Mouse (Mus musculus): ENCODE data around the gene Ddx51. TPM values are rescaled to one million over a fixed set of nuclear protein-coding genes. Genes with fewer than 3 reads are reported as not detected.
A peak's percentile ranks its signal among the peaks of the same experiment; 100 is the strongest.

The Ddx51 gene
- total RNA-seq (2015; ENCODE audit: low replicate concordance) (1.4 and 3.4 TPM in 2 replicates), total RNA-seq (2017; ENCODE audit: low replicate concordance) (2.8 TPM in 1 of 2 replicates, not detected in the other)

GRCm38 (mm10) chr5:110652719-110653648 is at the start of gene Ddx51, which contains the start of gene Noc4l:
Gene Ddx51, plus strand, starts transcription at chr5:110653451.
Gene Noc4l, minus strand, starts transcription at chr5:110653417.
- ATAC-seq (replicated peaks; ENCODE audit: low FRiP score, poor library complexity, severe bottlenecking) = peak; percentile 82

- no peak for ATAC-seq (replicated peaks; ENCODE audit: low FRiP score, poor library complexity, severe bottlenecking)
Measured at GRCm38 (mm10) chr5:110604311-110604710, 48.9 kb upstream of the Ddx51 start.

- no peak for ATAC-seq (replicated peaks; ENCODE audit: low FRiP score, poor library complexity, severe bottlenecking)
Measured at GRCm38 (mm10) chr5:110605531-110606221, 47.6 kb upstream of the Ddx51 start.

DNA sequence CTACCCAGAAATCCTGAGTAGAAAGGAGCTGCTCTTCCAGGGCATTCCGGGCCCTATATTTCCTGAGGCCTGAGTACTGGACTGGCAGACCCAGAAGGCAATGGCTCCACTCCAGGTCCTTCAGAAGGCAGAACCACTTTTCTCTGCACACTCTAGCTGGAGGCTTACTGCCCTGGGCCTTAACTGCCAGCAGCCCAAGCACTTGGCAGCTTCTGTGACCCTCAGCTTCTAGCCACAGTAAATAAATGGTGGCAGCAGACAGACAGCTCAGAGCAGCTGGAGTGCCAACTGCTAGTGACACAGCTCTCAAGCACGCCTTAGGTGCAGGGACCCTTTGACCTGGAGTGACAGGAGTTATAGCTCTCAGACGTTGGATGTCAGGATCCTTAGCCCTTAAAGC is 45.5 kb upstream of the Ddx51 start:
- no peak for ATAC-seq (replicated peaks; ENCODE audit: low FRiP score, poor library complexity, severe bottlenecking)

- no peak for ATAC-seq (replicated peaks; ENCODE audit: low FRiP score, poor library complexity, severe bottlenecking)
Measured at GRCm38 (mm10) chr5:110608336-110608735, 44.9 kb upstream of the Ddx51 start.

DNA sequence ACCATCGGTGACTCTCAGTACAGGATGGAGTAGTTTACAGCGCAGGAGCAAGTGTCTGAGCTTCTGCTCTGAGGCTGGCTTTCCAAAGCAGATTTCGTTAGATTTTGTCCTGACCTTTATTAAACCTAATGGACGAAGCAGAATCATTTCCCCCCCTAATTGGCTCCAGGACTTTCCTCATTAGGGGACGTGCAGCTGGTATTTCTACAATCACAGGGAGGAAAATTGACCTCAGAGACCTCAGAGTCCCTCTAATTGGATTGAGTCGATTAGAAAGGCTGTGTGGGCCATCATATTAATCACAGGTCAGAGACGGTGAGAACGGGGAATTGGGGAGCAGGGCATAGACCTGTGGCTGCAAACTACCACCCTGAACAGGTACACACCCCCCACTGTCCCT is 44.3 kb upstream of the Ddx51 start:
- ATAC-seq (replicated peaks; ENCODE audit: low FRiP score, poor library complexity, severe bottlenecking) = no peak

- no peak for ATAC-seq (replicated peaks; ENCODE audit: low FRiP score, poor library complexity, severe bottlenecking)
Measured at GRCm38 (mm10) chr5:110609425-110609824, 43.8 kb upstream of the Ddx51 start.

GRCm38 (mm10) chr5:110609868-110610267 is 43.4 kb upstream of the Ddx51 start:
- 0 out of 2 replicates have a peak, but pooled peaks have one; percentile 25 for ATAC-seq (replicated peaks; ENCODE audit: low FRiP score, poor library complexity, severe bottlenecking)

GRCm38 (mm10) chr5:110610484-110610883 is 42.8 kb upstream of the Ddx51 start:
- no peak for ATAC-seq (replicated peaks; ENCODE audit: low FRiP score, poor library complexity, severe bottlenecking)

DNA sequence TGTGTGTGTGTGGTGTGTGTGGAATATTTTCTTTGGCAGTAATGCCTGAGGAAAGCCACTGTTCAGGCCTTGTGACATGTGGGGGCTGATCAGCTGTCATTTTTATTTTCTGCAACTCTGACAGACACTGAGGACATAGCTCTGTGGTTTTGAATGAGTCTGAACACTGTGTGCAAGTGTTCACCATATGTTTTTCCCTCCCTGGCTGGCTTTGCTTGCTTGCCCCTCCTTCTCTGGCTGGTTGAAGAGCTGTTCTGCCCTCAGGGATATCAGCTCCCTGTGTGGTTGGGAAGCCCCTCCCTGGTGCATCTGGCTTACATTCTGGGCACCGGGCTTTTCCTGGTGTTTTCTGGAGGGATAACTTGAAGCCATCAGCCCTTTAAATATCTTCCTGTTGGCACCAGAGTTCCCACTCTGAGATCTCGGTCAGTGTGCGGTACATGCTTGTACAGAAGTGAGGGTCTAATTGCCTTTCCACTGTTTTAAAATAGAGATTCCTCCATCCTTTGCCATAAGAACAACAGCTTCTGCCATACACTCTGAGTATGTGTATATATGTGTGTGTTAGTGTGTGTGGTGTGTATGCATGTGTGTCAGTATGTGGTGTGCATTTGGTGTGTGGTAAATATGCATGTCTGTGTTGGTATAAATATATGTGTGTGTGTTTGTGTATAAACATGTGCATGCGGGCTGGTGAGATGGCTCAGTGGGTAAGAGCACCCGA is 41.7 kb upstream of the Ddx51 start:
- ATAC-seq (replicated peaks; ENCODE audit: low FRiP score, poor library complexity, severe bottlenecking) = no peak

DNA sequence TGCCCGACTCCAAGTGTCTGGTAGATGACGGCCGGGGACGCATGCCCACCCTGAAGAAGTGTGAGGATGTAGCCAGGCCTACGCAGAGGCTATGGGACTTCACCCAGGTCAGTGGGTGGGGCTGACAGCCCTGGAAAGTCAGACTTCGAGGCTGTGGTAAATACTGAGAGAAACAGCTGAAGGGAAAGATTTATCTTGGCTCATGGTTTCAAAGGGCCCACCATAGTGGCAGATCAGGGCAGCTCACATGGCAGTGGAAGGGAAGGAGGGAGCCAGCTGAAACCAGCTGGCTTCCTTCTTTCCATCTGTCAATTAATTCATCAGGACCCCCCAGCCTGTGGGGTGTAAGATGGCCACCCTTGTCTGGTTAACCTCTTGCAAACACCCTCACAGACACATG is 34.0 kb upstream of the Ddx51 start:
- ATAC-seq (replicated peaks; ENCODE audit: low FRiP score, poor library complexity, severe bottlenecking) = no peak

GRCm38 (mm10) chr5:110624319-110624718 is 28.9 kb upstream of the Ddx51 start:
- no peak for ATAC-seq (replicated peaks; ENCODE audit: low FRiP score, poor library complexity, severe bottlenecking)

DNA sequence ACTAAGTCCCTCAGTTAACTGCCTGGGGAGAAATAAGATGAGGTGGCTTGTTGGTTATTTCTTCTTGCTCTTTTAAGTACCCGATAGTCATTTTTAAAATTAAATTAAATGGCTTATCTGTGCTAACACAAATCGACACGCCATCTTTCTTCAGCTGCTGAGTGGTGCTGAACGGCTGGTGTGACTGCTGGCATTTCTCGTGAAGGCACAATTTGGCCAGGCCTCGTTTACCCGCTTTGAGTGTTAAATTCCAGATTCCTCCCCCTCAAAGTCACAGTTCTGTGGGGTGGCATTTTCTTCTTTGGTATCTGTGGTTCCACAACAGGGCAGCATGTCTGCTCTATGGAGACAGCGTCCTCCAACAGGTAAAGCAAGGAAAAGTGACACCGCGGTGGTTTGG is 25.9 kb upstream of the Ddx51 start:
- ATAC-seq (replicated peaks; ENCODE audit: low FRiP score, poor library complexity, severe bottlenecking) = no peak

DNA sequence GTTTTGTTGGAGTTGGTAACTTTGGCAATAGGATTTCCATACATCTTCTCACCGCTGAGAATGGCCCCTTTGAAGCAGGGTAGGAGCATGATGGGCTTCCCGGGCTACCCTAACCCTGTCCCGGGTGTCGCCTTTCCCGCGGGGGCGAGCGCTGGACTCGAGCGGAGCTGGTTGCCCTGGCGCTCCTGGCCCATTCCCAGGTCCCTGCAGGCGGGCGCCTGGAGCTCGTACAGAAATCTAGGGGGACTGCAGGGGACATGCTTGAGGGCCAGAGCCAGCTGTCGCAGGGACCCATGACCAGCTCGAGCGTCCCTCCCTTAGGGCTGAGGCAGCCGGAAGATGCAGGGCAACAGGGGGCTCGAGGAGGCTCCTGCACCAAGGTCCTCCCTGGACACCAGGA is 25.1 kb upstream of the Ddx51 start:
- ATAC-seq (replicated peaks; ENCODE audit: low FRiP score, poor library complexity, severe bottlenecking) = no peak

DNA sequence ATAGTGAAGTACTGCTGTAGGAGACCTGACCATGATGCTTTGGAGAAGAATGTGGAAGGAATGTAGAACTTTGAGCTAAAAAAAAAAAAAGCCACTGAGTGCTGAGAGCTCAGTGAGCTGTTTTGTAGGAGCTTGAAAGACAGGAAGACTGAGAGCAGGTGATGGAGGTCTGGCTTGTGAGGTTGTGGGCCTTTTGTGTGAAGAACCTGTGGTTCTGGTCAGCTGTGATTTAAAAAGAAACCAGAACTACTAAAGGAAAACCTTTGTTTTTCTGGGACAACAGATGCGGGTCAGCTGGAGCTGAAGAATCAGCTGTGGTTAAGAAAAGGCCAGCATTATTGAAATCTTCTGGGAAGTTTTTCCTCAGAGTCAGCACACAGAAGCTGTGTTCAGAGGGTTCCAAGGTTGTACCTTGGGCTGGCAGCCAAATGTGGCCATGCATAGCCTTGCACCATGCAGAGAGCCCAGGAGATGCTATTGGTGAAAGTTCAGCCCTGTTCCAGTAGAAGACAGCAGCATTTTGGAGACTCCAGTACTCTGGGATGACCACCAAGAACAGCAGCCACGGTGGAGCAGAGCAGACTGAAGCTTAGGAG is 23.6 kb upstream of the Ddx51 start:
- ATAC-seq (replicated peaks; ENCODE audit: low FRiP score, poor library complexity, severe bottlenecking) = no peak

DNA sequence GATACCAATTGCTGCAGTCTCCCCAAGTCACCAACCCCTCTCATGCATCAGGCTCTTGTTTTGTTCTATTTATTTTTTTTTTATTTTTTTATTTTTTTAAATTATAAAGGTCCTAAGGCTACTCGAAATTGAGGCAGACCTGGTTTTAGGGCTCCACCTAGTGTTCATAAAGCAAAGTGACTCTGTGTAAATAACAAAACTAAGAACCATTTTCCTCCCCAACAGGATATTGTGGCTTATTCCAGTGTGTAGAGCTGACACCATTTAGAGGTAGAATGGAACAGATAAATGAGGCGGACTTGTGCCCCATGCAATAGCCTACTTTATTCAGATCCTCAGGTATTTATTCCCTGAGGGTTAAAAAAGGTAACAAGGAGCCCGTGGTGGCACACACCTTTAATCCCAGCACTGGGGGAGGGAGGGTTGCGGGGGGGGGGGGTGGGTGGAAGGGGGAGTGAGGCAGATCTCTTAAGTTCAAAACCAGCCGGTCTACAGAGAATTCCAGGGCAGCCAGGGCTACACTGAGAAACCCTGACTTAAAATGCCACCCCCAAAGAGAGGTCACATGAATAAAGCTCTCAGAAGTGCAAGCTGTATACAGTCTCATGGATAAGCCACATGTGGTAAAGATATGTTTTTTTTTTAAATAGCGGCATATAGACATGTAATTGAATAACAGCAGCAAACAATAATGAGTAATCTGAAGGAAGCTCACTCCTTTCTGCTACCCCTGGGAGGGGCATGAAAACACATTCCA is 17.1 kb upstream of the Ddx51 start:
- 0 out of 2 replicates have a peak, but pooled peaks have one; percentile 32 for ATAC-seq (replicated peaks; ENCODE audit: low FRiP score, poor library complexity, severe bottlenecking)

DNA sequence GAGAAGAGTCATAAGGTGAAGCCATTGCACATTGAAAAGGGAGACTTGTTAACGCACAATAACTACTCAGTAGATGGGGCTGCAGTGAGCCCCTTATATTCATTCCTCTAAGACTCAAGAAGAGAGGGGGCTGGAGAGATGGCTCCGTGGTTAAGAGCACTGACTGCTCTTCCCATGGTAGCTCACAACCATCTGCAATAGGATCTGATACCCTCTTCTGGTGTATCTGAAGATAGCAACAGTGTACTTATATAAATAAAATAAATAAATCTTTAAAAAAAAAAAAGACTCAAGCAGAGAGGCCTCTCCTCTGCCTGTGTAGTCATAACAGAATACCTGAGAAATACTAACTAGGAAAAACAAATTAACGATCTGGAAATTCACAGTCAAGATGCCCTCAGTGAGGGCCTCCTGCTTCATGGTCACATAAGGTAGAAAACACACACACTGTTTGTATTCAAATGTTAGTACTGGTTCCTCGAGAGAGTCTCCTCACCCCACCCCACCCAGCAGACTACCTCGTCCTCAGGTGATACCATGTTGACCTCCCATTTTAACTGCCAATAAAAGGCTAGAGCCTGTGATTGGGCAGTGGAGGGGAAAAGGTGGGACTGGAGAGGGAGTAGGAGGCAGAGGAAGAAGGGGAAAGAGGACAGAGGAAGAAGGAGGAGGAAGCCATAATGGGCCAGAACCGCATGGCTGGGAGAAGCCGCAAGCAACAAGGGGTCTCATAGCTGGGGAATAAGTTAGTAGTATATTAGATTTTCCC is 14.8 kb upstream of the Ddx51 start:
- no peak for ATAC-seq (replicated peaks; ENCODE audit: low FRiP score, poor library complexity, severe bottlenecking)

GRCm38 (mm10) chr5:110639459-110639858 is 13.8 kb upstream of the Ddx51 start:
- ATAC-seq (replicated peaks; ENCODE audit: low FRiP score, poor library complexity, severe bottlenecking) = peak; percentile 76

Data from erythroid progenitor cell, adult 5-6 weeks (primary cell).